Mouse (Mus musculus): ENCODE results near the gene Ube2dnl2. TPM values are rescaled to one million over a fixed set of nuclear protein-coding genes. Genes with fewer than 3 reads are reported as not detected.

Ube2dnl2 gene
- polyA plus RNA-seq (2014; fragmentation: Illumina TruSeq; extraction: RNeasy Lipid Tissue Mini Kit (QIAGEN cat#74804); ENCODE audit: low replicate concordance): not detected

DNA sequence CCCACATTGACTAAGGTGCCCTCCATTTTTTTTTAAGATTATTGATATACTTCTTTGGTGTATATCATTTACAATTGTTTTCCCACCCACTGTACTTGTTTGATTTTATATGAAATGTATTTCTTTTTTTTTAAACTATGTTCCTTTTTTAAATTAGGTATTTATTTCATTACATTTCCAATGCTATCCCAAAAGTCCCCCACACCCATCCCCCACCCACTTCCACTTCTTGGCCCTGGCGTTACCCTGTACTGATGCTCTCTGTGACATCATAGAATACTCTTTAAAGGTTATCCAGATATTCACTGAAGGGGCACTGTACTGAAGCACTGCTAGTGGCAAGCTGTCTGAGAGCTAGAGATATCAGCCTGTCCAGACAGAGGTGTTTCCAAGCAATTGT is at the start of gene Ube2dnl2:
TSS of gene Ube2dnl2 (plus strand) at position 301 of the 400 bp plus-strand sequence.

DNA sequence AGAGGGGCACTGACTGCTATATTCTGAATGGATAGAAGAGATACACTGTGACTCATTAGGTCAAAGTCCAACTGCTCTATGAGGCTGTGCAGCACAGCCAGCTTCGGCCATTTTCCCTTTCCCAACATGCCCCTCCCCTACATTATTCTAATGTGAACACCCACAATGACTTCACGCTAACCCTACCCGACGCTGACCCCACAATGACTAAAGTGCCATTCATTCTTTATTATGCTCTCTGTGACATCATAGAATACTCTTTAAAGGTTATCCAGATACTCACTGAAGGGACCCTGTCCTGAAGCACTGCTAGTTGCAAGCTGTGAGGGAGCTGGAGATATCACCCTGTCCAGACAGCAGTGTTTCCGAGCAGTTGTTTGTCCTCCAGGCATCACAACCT is 2.7 kb upstream of the Ube2dnl2 start, which contains the start of gene Ube2dnl1:
TSS of gene Ube2dnl1 (plus strand) at position 301 of the 400 bp plus-strand sequence.

Other genes with a start within 250 kb of the Ube2dnl2 start
- not detected for gene Ube2dnl1, start 2.6 kb upstream of the Ube2dnl2 start, polyA plus RNA-seq (2014; fragmentation: Illumina TruSeq; extraction: RNeasy Lipid Tissue Mini Kit (QIAGEN cat#74804); ENCODE audit: low replicate concordance)

Data from small intestine, adult 10 weeks (tissue).